Mouse (Mus musculus) lung, postnatal 0 days (tissue): ENCODE measurements around the gene Cggbp1. TPM values are rescaled to one million over a fixed set of nuclear protein-coding genes. Genes with fewer than 3 reads are reported as not detected.
"Not testable (repeated sequence)": the region's sequence is repeated elsewhere in the genome, so short reads cannot be mapped to it uniquely, and the experiment has no call there.

Source experiments
- ATAC-seq: fragments of 200-750 bp; cut with Nextera tagmentation; 2 replicates; pipeline ENCODE4 v1.8.0; 2017; ENCODE audit warnings: moderate library complexity
- DNase-seq: peaks from one replicate; pipeline ENCODE4 v3.0.0-alpha.2; 2016; ENCODE audit warnings: low spot score
- H3K27ac ChIP-seq: fragments of 300-500 bp; sonication (generic); 2 replicates; pipeline ENCODE4 v1.5.1; 2014; ENCODE audit warnings: antibody characterized with exemption, mild to moderate bottlenecking, low read length, mixed read lengths
- H3K27me3 ChIP-seq: fragments of 300-500 bp; sonication (generic); replicated peaks from 2 replicates; pipeline ENCODE4 v1.6.1; 2014; ENCODE audit warnings: low read length, mixed read lengths; ENCODE audit not compliant: insufficient read depth
- H3K36me3 ChIP-seq: fragments of 300-500 bp; sonication (generic); 2 replicates; pipeline ENCODE4 v1.6.1; 2014; ENCODE audit warnings: low read length, mixed read lengths; ENCODE audit not compliant: insufficient read depth
- H3K4me1 ChIP-seq: fragments of 300-500 bp; sonication (generic); 2 replicates; pipeline ENCODE4 v1.6.1; 2014; ENCODE audit warnings: antibody characterized with exemption, low read depth, low read length, mixed read lengths; ENCODE audit not compliant: insufficient read depth
- H3K4me2 ChIP-seq: fragments of 300-500 bp; sonication (generic); replicated peaks from 2 replicates; pipeline ENCODE4 v1.6.1; 2014; ENCODE audit warnings: low read depth, mild to moderate bottlenecking, low read length, moderate library complexity, mixed read lengths
- H3K4me3 ChIP-seq: fragments of 300-500 bp; sonication (generic); 2 replicates; pipeline ENCODE4 v1.5.1; 2014; ENCODE audit warnings: low read depth, low read length
- H3K9ac ChIP-seq: fragments of 300-500 bp; sonication (generic); replicated peaks from 2 replicates; pipeline ENCODE4 v1.6.1; 2014; ENCODE audit warnings: low read depth, mild to moderate bottlenecking
- H3K9me3 ChIP-seq: fragments of 300-500 bp; sonication (generic); 2 replicates; pipeline ENCODE4 v1.6.1; 2016; ENCODE audit warnings: low read length, mixed read lengths
- CTCF ChIP-seq: IDR thresholded peaks from 2 replicates; pipeline ENCODE4 v1.5.1; 2016; ENCODE audit warnings: antibody characterized with exemption, mild to moderate bottlenecking
- EP300 ChIP-seq: IDR thresholded peaks from 2 replicates; pipeline ENCODE4 v1.6.1; 2016; ENCODE audit warnings: antibody characterized with exemption, mild to moderate bottlenecking, control low read depth
- whole genome bisulfite sequencing: fragments of 180-500 bp; shearing (Covaris S2); extraction: QIAGEN DNeasy Blood & Tissue Kit; methylation state at CpG from one replicate; pipeline ENCODE4 v1.1.7; 2014; 5-methylcytosine and 5-hydroxymethylcytosine counted together
- polyA plus RNA-seq: library from polyadenylated mRNA; unstranded; fragments of >200 nt; fragmentation: Nextera tagmentation; extraction: Ambion mirVana; gene quantifications from 2 replicates; pipeline ENCODE4 v1.2.1, GENCODE M21; 2015

The Cggbp1 gene
- polyA plus RNA-seq, 1 experiment from 2014 or later: 45.8 TPM

DNA sequence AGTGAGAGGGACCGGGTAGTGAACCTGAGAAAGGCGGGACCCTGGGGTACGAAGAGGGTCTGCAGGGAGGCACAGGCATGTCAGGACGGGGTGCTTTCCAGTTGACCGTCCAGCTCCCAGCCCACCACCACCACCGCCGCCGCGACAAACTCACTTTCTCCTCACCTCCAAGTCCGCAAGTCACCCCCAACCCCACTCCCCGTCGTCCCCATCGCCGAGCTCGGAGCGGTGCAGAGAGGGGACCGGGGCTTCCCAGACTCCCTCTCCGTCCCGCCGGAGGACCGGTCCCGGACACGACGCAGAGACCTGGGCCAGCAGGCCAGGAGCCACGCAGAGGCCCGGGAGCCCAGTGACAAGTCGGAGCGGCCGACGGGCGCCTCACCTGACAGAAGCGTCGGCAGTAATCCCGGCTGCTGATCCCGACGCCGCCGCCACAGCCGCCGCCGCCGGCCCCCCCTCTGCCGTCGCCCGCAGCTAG lies 672 bp upstream of the Cggbp1 start:
- Histone ChIP-seq H3K9ac (peak overlapping the region; percentile 91), H3K4me2 (peak overlapping the region; percentile 88), H3K27me3 (no peaks in the 10 kb centered on the region), H3K36me3 (peaks cover 4% of the 10 kb centered on the region; the same call in 1 of the 2 replicates), H3K4me3 (peak overlapping the region; percentile 95), H3K4me1 (peaks cover 6% of the 10 kb centered on the region; the same call in 1 of the 2 replicates), H3K9me3 (no peaks in the 10 kb centered on the region), H3K27ac (peak overlapping the region; percentile 91)
- TF ChIP-seq EP300 (no peak), CTCF (no peak)
- DNase-seq (no peak), ATAC-seq (peak; percentile 27)
- WGBS: 0% methylated on average over 27 of the region's 45 CpGs

DNA sequence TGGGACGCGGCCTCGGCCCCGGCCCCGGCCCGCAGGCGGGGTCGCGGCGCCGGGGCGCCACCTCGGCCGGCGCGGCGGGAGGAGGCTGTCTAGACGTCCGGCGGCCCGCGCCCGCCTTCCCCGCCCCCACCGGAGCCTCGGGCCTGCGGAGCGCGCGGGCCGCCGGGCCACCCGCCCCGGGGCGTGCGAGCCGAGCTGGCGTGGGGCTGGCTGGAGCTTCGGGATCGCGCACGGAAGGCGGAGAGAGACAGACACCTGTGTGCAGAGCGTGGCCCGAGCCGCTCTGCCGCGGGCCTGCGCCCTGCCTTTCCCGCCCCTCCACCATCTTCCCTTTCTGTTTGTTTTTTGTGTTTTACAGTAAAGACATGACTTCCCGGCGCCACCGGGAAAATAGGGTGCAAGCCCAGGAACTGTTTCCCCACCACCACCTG lies 660 bp downstream of the Cggbp1 start:
- Histone ChIP-seq H3K27ac (peak overlapping the region; percentile 98), H3K4me1 (peaks cover 6% of the 10 kb centered on the region; the same call in 1 of the 2 replicates), H3K27me3 (no peaks in the 10 kb centered on the region), H3K4me2 (peak overlapping the region; percentile 69), H3K9ac (peak overlapping the region; percentile 81), H3K36me3 (peaks cover 4% of the 10 kb centered on the region; the same call in 1 of the 2 replicates), H3K9me3 (no peaks in the 10 kb centered on the region), H3K4me3 (peak overlapping the region; percentile 95)
- WGBS: 1% methylated on average over 19 of the region's 53 CpGs
- ATAC-seq: peak; percentile 22
- TF ChIP-seq CTCF: no peak
- no peak for TF ChIP-seq EP300
- peak; percentile 64 for DNase-seq

DNA sequence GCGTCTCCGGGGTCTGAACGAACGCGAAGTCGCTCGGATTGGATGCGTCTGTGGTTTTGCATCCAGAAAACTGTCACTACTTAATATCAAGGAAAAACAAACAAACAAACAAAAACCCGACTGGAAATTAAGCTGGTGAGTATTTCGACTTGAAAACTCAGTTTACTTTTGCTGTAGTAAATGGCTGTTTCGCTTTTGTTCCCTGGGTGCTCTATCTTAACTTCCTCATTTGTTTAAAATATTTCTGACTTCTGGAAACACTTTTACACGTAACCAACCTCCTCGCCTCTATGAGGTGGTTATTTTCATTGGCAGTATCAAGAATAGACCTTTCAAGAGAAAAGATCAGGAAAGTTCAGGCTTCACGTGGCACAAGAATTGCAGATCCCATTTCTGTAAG lies 1.1 kb downstream of the Cggbp1 start:
- DNase-seq (no peak), ATAC-seq (no peak)
- no peaks in the 10 kb centered on the region for H3K27me3 ChIP-seq
- no peaks in the 10 kb centered on the region for H3K9me3 ChIP-seq
- 2% methylated on average over 14 of the region's 14 CpGs for WGBS
- peaks cover 6% of the 10 kb centered on the region; the same call in 1 of the 2 replicates for H3K4me1 ChIP-seq
- TF ChIP-seq CTCF (no peak), EP300 (no peak)
- peak overlapping the region; percentile 69 for H3K4me2 ChIP-seq
- H3K4me3 ChIP-seq: peak overlapping the region; percentile 95
- peak overlapping the region; percentile 98 for H3K27ac ChIP-seq
- H3K9ac ChIP-seq: peak overlapping the region; percentile 81
- H3K36me3 ChIP-seq: peaks cover 4% of the 10 kb centered on the region; the same call in 1 of the 2 replicates

DNA sequence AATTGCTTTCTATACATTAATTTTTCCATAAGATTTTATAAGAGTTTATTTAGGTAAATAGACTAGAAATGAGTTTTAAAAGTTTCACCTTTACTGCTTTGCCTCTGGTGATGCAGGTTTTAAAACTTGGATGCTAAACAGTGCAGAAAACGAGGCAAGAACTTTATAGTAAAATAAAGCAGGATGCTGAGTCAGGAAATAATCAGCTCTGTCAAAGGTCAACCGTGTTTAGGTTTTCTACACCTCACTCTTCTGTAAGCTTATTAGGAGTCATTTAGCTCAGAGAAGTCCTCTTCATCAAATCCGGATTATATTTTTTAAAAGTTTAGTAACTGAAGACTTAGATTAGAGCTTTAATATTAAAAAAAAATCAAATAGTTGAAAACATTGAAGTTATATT lies 5.2 kb downstream of the Cggbp1 start:
- H3K4me3 ChIP-seq: no peak overlapping the region
- H3K4me1 ChIP-seq: peaks cover 3% of the 10 kb centered on the region; the same call in 1 of the 2 replicates
- H3K9ac ChIP-seq: no peak overlapping the region
- H3K36me3 ChIP-seq: peaks cover 4% of the 10 kb centered on the region; the same call in 1 of the 2 replicates
- TF ChIP-seq EP300 (no peak), CTCF (no peak)
- 88% methylated on average over 3 of the region's 3 CpGs for WGBS
- DNase-seq (no peak), ATAC-seq (no peak)
- no peaks in the 10 kb centered on the region for H3K27me3 ChIP-seq
- H3K27ac ChIP-seq: no peak overlapping the region
- no peak overlapping the region for H3K4me2 ChIP-seq
- no peaks in the 10 kb centered on the region for H3K9me3 ChIP-seq

DNA sequence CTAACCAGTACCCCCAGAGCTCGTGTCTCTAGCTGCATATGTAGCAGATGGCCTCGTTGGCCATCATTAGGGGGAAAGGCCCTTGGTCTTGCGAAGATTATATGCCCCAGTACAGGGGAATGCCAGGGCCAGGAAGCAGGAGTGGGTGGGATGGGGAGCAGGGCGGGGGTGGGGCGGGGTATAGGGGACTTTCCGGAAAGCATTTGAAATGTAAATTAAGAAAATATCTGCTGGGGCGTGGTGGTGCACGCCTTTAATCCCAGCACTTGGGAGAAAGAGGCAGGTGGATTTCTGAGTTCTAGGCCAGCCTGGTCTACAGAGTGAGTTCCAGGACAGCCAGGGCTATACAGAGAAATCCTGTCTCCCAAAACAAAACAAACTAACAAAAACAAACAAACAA lies 14.0 kb downstream of the Cggbp1 start:
- WGBS: 89% methylated on average over 8 of the region's 8 CpGs
- ATAC-seq, DNase-seq: not testable (repeated sequence)

DNA sequence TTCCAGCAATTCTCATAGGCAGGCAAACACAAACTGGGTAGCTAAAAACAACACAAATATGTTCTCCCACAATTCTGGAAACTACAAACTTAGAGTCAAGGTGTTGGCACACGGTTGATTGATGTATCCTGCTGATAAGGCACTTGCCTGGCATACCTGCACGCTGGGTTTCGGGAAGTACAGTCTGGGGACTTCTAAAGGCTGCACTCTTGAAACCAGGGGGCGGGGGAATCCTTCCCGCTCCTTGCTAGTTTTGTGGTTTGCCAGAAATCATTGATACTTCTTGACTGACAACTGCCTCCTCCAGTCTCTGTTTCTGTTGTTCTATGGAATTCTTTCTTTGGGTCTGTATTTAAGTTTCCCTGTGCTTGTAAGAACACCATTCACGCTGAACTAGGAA lies 16.8 kb downstream of the Cggbp1 start:
- H3K4me1 ChIP-seq: no peaks in the 10 kb centered on the region
- H3K9me3 ChIP-seq: no peaks in the 10 kb centered on the region
- 41% methylated on average over 6 of the region's 6 CpGs for WGBS
- H3K27ac ChIP-seq: no peak overlapping the region
- H3K36me3 ChIP-seq: no peaks in the 10 kb centered on the region
- H3K4me3 ChIP-seq: no peak overlapping the region
- peak; percentile 79 for ATAC-seq
- no peak overlapping the region for H3K4me2 ChIP-seq
- H3K27me3 ChIP-seq: no peaks in the 10 kb centered on the region
- H3K9ac ChIP-seq: no peak overlapping the region
- DNase-seq: peak; percentile 68
- no peak for TF ChIP-seq EP300
- TF ChIP-seq CTCF: no peak

More for the DNA sequence above, 14.0 kb downstream of the Cggbp1 start:
- H3K27ac ChIP-seq, H3K4me1 ChIP-seq, H3K27me3 ChIP-seq, H3K4me2 ChIP-seq, H3K9me3 ChIP-seq, H3K36me3 ChIP-seq, H3K9ac ChIP-seq, H3K4me3 ChIP-seq: not testable (repeated sequence)
